Mouse (Mus musculus): ENCODE results near the gene Mpp3. TPM values are rescaled to one million over a fixed set of nuclear protein-coding genes. Genes with fewer than 3 reads are reported as not detected.

Mpp3 gene
- total and polyA plus RNA-seq, 3 experiments = 0.12 to 3.8 (median 0.31) TPM

GRCm38 (mm10) chr11:101999466-101999865 is 28.8 kb downstream of the Mpp3 start:
- Histone ChIP-seq H3K4me3 (replicated peaks in 1 of 3; ENCODE audit: low read depth in 2 of 3, low read length in 2 of 3, poor library complexity in 1 of 3) (no peak overlapping the region), H3K27ac (ENCODE audit: insufficient read depth, low read depth) (no peak overlapping the region), H3K36me3 (replicated peaks in 1 of 2; ENCODE audit: control insufficient read depth in 1 of 2, insufficient read depth in 1 of 2, low read length in 1 of 2) (no peaks in the 10 kb centered on the region), H3K9ac (ENCODE audit: insufficient read depth, low read depth) (no peak overlapping the region), H3K4me1 (ENCODE audit: control insufficient read depth in 1 of 2, insufficient read depth in 2 of 2) (no peaks in the 10 kb centered on the region), H3K27me3 (replicated peaks) (peaks cover 59% of the 10 kb centered on the region), H3K4me2 (ENCODE audit: insufficient read depth, low read depth, poor library complexity, severe bottlenecking) (no peak overlapping the region), H3K79me2 (replicated peaks; ENCODE audit: control insufficient read depth, extremely low read depth, insufficient read depth, poor library complexity, severe bottlenecking) (no peaks in the 10 kb centered on the region), H3K9me3 (replicated peaks; ENCODE audit: low read length) (peaks cover 3% of the 10 kb centered on the region)
- TF ChIP-seq MAZ (IDR thresholded peaks at IDR 0.05; ENCODE audit: low read depth, low read length) (no peak), USF1 (IDR thresholded peaks at IDR 0.05; ENCODE audit: low read depth, low read length) (no peak), MAX (IDR thresholded peaks at IDR 0.05; ENCODE audit: low read length) (no peak), MEF2A (IDR thresholded peaks at IDR 0.05; ENCODE audit: borderline replicate concordance, low read depth, low read length) (no peak), HCFC1 (IDR thresholded peaks at IDR 0.05; ENCODE audit: low read depth, low read length) (no peak), MXI1 (IDR thresholded peaks at IDR 0.05; ENCODE audit: low read depth, low read length) (no peak), GABPA (IDR thresholded peaks at IDR 0.05; ENCODE audit: insufficient replicate concordance, low read depth, low read length) (no peak), RAD21 (IDR thresholded peaks at IDR 0.05; ENCODE audit: low read depth, low read length) (no peak), NRF1 (IDR thresholded peaks at IDR 0.05; ENCODE audit: low read depth, low read length) (no peak), ETS1 (conservative IDR thresholded peaks at IDR 0.05; ENCODE audit: low read depth, low read length) (no peak)
- no peak for DNase-seq (ENCODE audit: extremely low read depth)
- in situ Hi-C loops (cut with MboI; ENCODE audit: low pct_ligation_motif_present, low pct_unique_long_range_greater_than_20kb, low sequenced_read_pairs) = loop anchor here (5.0 kb wide), 1 partner anchor 48 kb away; no protein-coding TSS in a partner anchor
- dilution Hi-C loops (cut with MboI; ENCODE audit: extremely low pct_ligation_motif_present, extremely low pct_unique_long_range_greater_than_20kb, low sequenced_read_pairs) = no loop called here

DNA sequence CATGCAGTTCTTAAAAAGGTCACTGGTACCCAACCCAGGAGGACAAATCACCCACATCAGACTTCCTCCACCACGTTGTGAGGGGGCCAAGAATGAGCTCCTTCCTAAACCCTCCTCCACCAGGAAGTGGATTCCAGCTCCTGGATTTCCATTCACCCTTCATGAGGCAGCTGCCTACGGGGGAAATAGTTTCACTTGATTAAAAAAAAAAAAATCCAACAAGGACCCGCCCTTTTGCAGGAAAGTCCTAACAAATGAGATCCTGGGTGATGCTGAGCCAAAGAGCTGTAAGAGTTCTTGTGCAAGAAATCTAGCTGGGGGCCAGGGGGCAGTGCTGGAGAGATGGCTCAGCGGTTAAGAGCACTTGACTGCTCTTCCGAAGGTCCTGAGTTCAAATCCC is 30.0 kb downstream of the Mpp3 start:
- no peak for TF ChIP-seq RCOR1 (conservative IDR thresholded peaks at IDR 0.05; ENCODE audit: low read depth, low read length)
- TF ChIP-seq UBTF (IDR thresholded peaks at IDR 0.05; ENCODE audit: low read depth, low read length) = no peak
- no peak for TF ChIP-seq CTCF (conservative IDR thresholded peaks at IDR 0.05 in 1 of 2, IDR thresholded peaks at IDR 0.05 in 1 of 2; ENCODE audit: low read depth in 2 of 2, low read length in 2 of 2)
- no peak for TF ChIP-seq CHD1 (IDR thresholded peaks at IDR 0.05; ENCODE audit: low read depth, low read length)
- TF ChIP-seq USF1 (IDR thresholded peaks at IDR 0.05; ENCODE audit: low read depth, low read length) = no peak
- TF ChIP-seq GABPA (IDR thresholded peaks at IDR 0.05; ENCODE audit: insufficient replicate concordance, low read depth, low read length) = no peak
- TF ChIP-seq TBP (conservative IDR thresholded peaks at IDR 0.05; ENCODE audit: low read depth, low read length) = 0 out of 2 replicates have a peak, but pooled peaks have one; percentile 37
- TF ChIP-seq ZNF384 (IDR thresholded peaks at IDR 0.05; ENCODE audit: low read depth, low read length) = no peak
- TF ChIP-seq EP300 (IDR thresholded peaks at IDR 0.05; ENCODE audit: low read length) = no peak
- no peaks in the 10 kb centered on the region for H3K9me3 ChIP-seq (replicated peaks; ENCODE audit: low read length)
- in situ Hi-C loops (cut with MboI; ENCODE audit: low pct_ligation_motif_present, low pct_unique_long_range_greater_than_20kb, low sequenced_read_pairs) (loop anchor here (5.0 kb wide), 1 partner anchor 49 kb away; no protein-coding TSS in a partner anchor), dilution Hi-C loops (cut with MboI; ENCODE audit: extremely low pct_ligation_motif_present, extremely low pct_unique_long_range_greater_than_20kb, low sequenced_read_pairs) (no loop called here)
- H3K4me2 ChIP-seq (ENCODE audit: insufficient read depth, low read depth, poor library complexity, severe bottlenecking) = no peak overlapping the region
- H3K9ac ChIP-seq (ENCODE audit: insufficient read depth, low read depth) = no peak overlapping the region
- no peak for DNase-seq (ENCODE audit: extremely low read depth)
- H3K4me1 ChIP-seq (ENCODE audit: control insufficient read depth in 1 of 2, insufficient read depth in 2 of 2) = no peaks in the 10 kb centered on the region
- H3K27me3 ChIP-seq (replicated peaks) = peaks cover 65% of the 10 kb centered on the region
- no peak overlapping the region for H3K4me3 ChIP-seq (replicated peaks in 1 of 3; ENCODE audit: low read depth in 2 of 3, low read length in 2 of 3, poor library complexity in 1 of 3)
- no peak overlapping the region for H3K27ac ChIP-seq (ENCODE audit: insufficient read depth, low read depth)
- no peaks in the 10 kb centered on the region for H3K36me3 ChIP-seq (replicated peaks in 1 of 2; ENCODE audit: control insufficient read depth in 1 of 2, insufficient read depth in 1 of 2, low read length in 1 of 2)
- H3K79me2 ChIP-seq (replicated peaks; ENCODE audit: control insufficient read depth, extremely low read depth, insufficient read depth, poor library complexity, severe bottlenecking) = no peaks in the 10 kb centered on the region

Measured in CH12.LX (cell line).